Mouse (Mus musculus): ENCODE measurements around the gene Klhl6. TPM values are rescaled to one million over a fixed set of nuclear protein-coding genes. Genes with fewer than 3 reads are reported as not detected.

Klhl6 gene
- total and polyA plus RNA-seq, 3 experiments: 4.8 to 6.9 TPM; not detected in 1

DNA sequence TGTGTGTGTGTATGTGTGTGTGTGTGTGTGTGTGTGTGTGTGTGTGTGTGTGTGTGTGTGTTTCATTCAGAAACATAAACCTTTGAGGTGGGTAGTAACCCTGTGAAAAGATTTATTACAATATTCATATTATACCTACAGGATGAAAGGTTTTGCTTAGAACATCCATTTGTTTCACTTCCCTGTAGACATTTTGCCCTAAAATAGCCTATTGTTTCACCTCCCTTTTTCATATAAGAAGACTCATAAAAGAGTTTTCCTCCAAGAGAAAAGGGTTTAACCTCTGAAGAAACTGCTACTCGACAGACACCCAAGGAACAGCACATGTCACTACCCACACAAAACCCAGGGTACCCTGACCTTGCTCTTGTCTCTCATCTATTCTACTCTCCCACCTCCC, 40.0 kb upstream of the Klhl6 start:
- H3K4me1 ChIP-seq (ENCODE audit: control insufficient read depth in 1 of 2, insufficient read depth in 2 of 2, low read length in 2 of 2): no peaks in the 10 kb centered on the region
- DNase-seq (ENCODE audit: low read depth, low spot score): no peak
- no peak for TF ChIP-seq MAFK (IDR thresholded peaks at IDR 0.05; ENCODE audit: borderline replicate concordance, low read depth, low read length)
- no peak for TF ChIP-seq BHLHE40 (IDR thresholded peaks at IDR 0.05; ENCODE audit: borderline replicate concordance, low read depth, low read length)
- no peak for TF ChIP-seq ZC3H11A (IDR thresholded peaks at IDR 0.05; ENCODE audit: low read depth, low read length)
- no peaks in the 10 kb centered on the region for H3K27me3 ChIP-seq (ENCODE audit: control insufficient read depth in 1 of 2, insufficient read depth in 2 of 2, low read length in 2 of 2)
- no peaks in the 10 kb centered on the region for H3K36me3 ChIP-seq (ENCODE audit: control insufficient read depth in 1 of 2, insufficient read depth in 2 of 2, low read length in 2 of 2)
- H3K27ac ChIP-seq (ENCODE audit: control insufficient read depth, low read depth, low read length): no peak overlapping the region
- H3K9me3 ChIP-seq (replicated peaks; ENCODE audit: insufficient read depth, low read length): no peaks in the 10 kb centered on the region
- H3K79me2 ChIP-seq (ENCODE audit: control insufficient read depth, insufficient read depth, low read length, poor library complexity): no peaks in the 10 kb centered on the region
- no peak overlapping the region for H3K9ac ChIP-seq (ENCODE audit: control insufficient read depth, low read depth, low read length, poor library complexity, severe bottlenecking)
- H3K4me3 ChIP-seq (ENCODE audit: control insufficient read depth in 1 of 2, insufficient read depth in 1 of 2, low read depth in 2 of 2, low read length in 2 of 2): no peak overlapping the region

DNA sequence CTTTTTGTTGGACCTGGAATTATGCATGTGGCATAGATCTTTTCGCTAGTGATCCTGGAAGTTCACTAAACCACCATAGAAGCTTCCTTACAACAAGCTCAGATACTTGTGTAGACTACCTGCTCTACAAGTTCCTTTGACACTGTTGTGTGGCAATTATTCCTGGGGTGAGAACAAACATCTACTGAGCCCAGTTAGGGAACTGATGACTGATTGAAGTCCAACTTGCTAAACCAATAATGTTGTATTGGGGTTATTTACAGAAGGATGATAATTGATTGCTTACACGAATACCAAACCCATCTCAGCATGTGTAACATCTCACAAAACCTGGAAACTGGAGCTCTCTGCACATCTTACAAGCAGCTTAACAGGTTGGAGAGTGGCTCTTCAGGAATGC, 39.0 kb upstream of the Klhl6 start:
- no peak overlapping the region for H3K4me3 ChIP-seq (ENCODE audit: control insufficient read depth in 1 of 2, insufficient read depth in 1 of 2, low read depth in 2 of 2, low read length in 2 of 2)
- H3K79me2 ChIP-seq (ENCODE audit: control insufficient read depth, insufficient read depth, low read length, poor library complexity): no peaks in the 10 kb centered on the region
- no peak overlapping the region for H3K27ac ChIP-seq (ENCODE audit: control insufficient read depth, low read depth, low read length)
- H3K36me3 ChIP-seq (ENCODE audit: control insufficient read depth in 1 of 2, insufficient read depth in 2 of 2, low read length in 2 of 2): no peaks in the 10 kb centered on the region
- no peaks in the 10 kb centered on the region for H3K4me1 ChIP-seq (ENCODE audit: control insufficient read depth in 1 of 2, insufficient read depth in 2 of 2, low read length in 2 of 2)
- DNase-seq (ENCODE audit: low read depth, low spot score): no peak
- H3K9ac ChIP-seq (ENCODE audit: control insufficient read depth, low read depth, low read length, poor library complexity, severe bottlenecking): no peak overlapping the region
- H3K27me3 ChIP-seq (ENCODE audit: control insufficient read depth in 1 of 2, insufficient read depth in 2 of 2, low read length in 2 of 2): no peaks in the 10 kb centered on the region
- TF ChIP-seq JUND (IDR thresholded peaks at IDR 0.05; ENCODE audit: low read depth, low read length) (no peak), TCF12 (IDR thresholded peaks at IDR 0.05; ENCODE audit: low read depth, low read length) (no peak), USF2 (IDR thresholded peaks at IDR 0.05; ENCODE audit: borderline replicate concordance in 1 of 2, insufficient read depth in 1 of 2, low read depth in 1 of 2, low read length in 2 of 2) (no peak), MAZ (IDR thresholded peaks at IDR 0.05; ENCODE audit: low read depth, low read length) (no peak), TBP (IDR thresholded peaks at IDR 0.05; ENCODE audit: low read depth, low read length) (no peak), CHD2 (IDR thresholded peaks at IDR 0.05; ENCODE audit: low read length) (no peak), MYB (IDR thresholded peaks at IDR 0.05; ENCODE audit: low read depth, low read length) (no peak), POLR2AphosphoS2 (IDR thresholded peaks at IDR 0.05; ENCODE audit: low read length) (no peak)
- H3K9me3 ChIP-seq (replicated peaks; ENCODE audit: insufficient read depth, low read length): no peaks in the 10 kb centered on the region

DNA sequence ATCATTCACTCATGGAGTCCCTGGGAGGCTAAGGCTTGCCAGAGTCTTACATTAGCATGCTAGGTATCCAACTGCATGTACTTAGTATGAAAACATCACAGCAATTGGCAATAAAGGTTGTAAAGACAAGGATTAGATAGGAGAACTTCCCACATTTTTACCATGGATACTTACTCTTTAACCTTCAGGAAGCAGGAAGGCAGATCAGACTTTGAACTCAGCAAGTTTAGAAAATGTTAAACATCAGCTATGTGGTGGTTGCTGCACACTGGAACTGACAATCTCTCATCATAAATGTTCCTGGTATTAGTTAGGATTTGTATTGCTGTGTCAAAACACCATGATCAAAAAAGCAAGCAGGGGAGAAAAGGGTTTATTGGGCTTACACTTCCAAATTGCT, 29.8 kb upstream of the Klhl6 start:
- no peaks in the 10 kb centered on the region for H3K36me3 ChIP-seq (ENCODE audit: control insufficient read depth in 1 of 2, insufficient read depth in 2 of 2, low read length in 2 of 2)
- no peak overlapping the region for H3K27ac ChIP-seq (ENCODE audit: control insufficient read depth, low read depth, low read length)
- H3K27me3 ChIP-seq (ENCODE audit: control insufficient read depth in 1 of 2, insufficient read depth in 2 of 2, low read length in 2 of 2): no peaks in the 10 kb centered on the region
- no peak overlapping the region for H3K9ac ChIP-seq (ENCODE audit: control insufficient read depth, low read depth, low read length, poor library complexity, severe bottlenecking)
- no peak for TF ChIP-seq ZNF384 (IDR thresholded peaks at IDR 0.05; ENCODE audit: low read depth, low read length)
- no peak for TF ChIP-seq E2F4 (IDR thresholded peaks at IDR 0.05; ENCODE audit: borderline replicate concordance, low read depth, low read length)
- TF ChIP-seq UBTF (IDR thresholded peaks at IDR 0.05; ENCODE audit: borderline replicate concordance, insufficient read depth, low read depth, low read length): no peak
- no peak for TF ChIP-seq MXI1 (IDR thresholded peaks at IDR 0.05; ENCODE audit: low read depth, low read length)
- TF ChIP-seq MEF2A (IDR thresholded peaks at IDR 0.05; ENCODE audit: extremely low read depth, insufficient replicate concordance, low read depth, low read length, poor library complexity, severe bottlenecking): no peak
- no peak for TF ChIP-seq USF1 (IDR thresholded peaks at IDR 0.05; ENCODE audit: low read depth, low read length)
- TF ChIP-seq ETS1 (IDR thresholded peaks at IDR 0.05; ENCODE audit: low read depth, low read length): no peak
- no peak for TF ChIP-seq JUND (IDR thresholded peaks at IDR 0.05; ENCODE audit: low read depth, low read length)
- no peak for TF ChIP-seq RAD21 (IDR thresholded peaks at IDR 0.05; ENCODE audit: low read depth, low read length)
- TF ChIP-seq CHD2 (IDR thresholded peaks at IDR 0.05; ENCODE audit: low read length): no peak
- no peaks in the 10 kb centered on the region for H3K79me2 ChIP-seq (ENCODE audit: control insufficient read depth, insufficient read depth, low read length, poor library complexity)
- H3K4me3 ChIP-seq (ENCODE audit: control insufficient read depth in 1 of 2, insufficient read depth in 1 of 2, low read depth in 2 of 2, low read length in 2 of 2): no peak overlapping the region
- no peaks in the 10 kb centered on the region for H3K4me1 ChIP-seq (ENCODE audit: control insufficient read depth in 1 of 2, insufficient read depth in 2 of 2, low read length in 2 of 2)
- no peaks in the 10 kb centered on the region for H3K9me3 ChIP-seq (replicated peaks; ENCODE audit: insufficient read depth, low read length)
- no peak for DNase-seq (ENCODE audit: low read depth, low spot score)
